Mouse (Mus musculus) adrenal gland, adult (tissue): ENCODE measurements around the gene Agrp.

ENCODE experiments used
- DNase-seq, 2 experiments: peaks; one replicate each; pipeline ENCODE4 v3.0.0; 2022 to 2023; ENCODE audit warnings: low spot score in 1 of 2; ENCODE audit not compliant: inconsistent age in 2 of 2

The Agrp gene

DNA sequence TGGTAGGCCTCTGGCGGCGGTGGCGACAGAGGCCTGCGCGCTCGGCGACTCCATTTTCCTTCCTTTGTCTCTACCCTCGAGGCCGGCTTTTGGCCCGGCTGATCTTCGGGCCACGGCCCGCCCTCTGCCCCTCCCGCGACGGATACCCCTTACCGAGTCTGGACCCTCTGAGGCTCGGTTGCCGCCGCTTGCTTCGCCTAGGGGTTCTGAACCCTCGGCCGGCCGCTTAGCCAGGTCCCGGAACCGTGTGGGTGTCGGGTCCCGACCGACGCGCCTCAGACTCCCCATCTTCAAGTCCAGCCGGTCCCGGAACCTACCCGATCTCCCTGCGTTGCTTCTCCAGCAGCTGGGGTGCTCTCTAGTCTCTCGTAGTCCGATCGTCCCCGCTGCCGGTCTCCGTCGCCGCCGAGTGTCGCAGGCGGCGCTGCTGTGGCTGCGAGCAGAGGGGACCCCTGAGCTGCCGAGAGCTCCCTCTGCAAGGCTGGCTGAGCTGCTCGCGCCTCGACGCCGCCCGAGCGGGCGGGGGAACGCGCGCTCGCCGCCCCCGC lies at the start of gene Agrp:
Gene Agrp (minus strand): TSS at position 431 of the 548 bp plus-strand sequence.
- DNase-seq = peak in 1 of 2 experiments; percentile 92

GRCm38 (mm10) chr8:105686551-105686950 lies 49.4 kb upstream of the Agrp start:
- DNase-seq = no peak

DNA sequence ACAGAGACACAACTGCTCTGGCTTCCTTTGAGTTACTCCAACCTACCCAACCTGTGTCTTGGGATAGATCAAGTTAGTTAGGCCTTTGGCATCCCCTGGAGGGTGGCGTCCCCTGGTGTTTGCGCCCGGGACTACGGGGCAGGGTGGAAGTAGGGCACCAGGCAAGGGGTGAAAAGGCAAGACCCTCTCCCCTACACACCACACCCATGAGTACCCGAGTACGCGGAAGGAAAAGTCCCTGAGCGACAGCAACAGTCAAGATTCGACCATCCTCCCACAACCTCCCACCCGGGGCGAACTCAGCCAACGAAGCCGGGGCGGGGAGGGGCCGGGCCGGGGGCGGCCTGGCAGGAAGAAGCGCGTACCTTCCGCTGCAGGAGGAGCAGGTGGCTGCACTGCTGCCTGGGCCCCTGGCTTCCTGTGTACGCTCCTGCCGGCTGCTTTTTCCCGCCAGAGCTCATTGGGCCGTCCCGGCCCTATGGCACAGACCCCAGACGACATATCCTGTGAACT lies 48.7 kb upstream of the Agrp start, which contains the start of gene Carmil2:
Gene Carmil2 (plus strand): TSS at position 479 of the 513 bp plus-strand sequence.
- DNase-seq = peak; percentile 57 to 84

DNA sequence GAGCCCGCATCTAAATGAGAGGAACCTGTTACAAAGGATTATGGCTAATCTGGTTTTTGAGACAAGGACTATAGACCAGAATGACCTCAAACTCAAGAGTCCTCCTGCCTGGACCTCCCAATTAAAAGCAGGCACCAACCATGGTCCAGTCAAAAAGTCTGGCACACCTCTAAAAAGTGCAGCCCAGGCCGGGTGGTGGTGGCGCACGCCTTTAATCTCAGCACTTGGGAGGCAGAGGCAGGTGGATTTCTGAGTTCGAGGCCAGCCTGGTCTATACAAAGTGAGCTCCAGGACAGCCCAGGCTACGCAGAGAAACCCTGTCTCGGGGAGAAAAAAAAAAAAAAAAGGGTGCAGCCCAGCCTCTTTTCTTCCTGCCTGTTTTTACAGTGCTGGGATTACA lies 48.1 kb upstream of the Agrp start:
- no peak for DNase-seq

GRCm38 (mm10) chr8:105677891-105678290 lies 40.7 kb upstream of the Agrp start:
- DNase-seq = no peak

GRCm38 (mm10) chr8:105661167-105661566 lies 24.0 kb upstream of the Agrp start:
- peak in 1 of 2 experiments; percentile 58 for DNase-seq

GRCm38 (mm10) chr8:105657641-105658040 lies 20.4 kb upstream of the Agrp start:
- no peak for DNase-seq

GRCm38 (mm10) chr8:105648929-105649328 lies 11.7 kb upstream of the Agrp start:
- peak in 1 of 2 experiments; percentile 58 for DNase-seq

GRCm38 (mm10) chr8:105645205-105645604 lies 8.0 kb upstream of the Agrp start:
- DNase-seq = no peak

DNA sequence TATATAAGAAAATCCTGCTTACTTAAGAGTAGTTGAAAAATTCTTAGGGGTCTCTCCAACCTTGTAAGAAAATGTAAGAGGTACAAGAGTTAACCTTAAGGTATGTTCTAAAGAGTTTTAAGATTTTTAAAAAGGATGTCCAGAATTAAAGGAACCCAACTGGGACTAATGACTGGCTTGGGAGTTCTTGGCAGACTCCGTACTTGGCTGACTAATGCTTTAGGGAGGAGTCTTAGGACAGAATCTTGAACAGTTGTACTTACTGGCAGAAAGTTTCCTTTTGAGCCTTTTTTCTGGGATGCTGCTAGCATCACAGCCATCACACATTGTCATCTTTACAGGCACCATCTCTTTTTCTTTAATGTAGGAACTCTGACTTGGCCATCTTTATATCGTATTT lies 3.3 kb upstream of the Agrp start:
- DNase-seq = peak in 1 of 2 experiments; percentile 56

DNA sequence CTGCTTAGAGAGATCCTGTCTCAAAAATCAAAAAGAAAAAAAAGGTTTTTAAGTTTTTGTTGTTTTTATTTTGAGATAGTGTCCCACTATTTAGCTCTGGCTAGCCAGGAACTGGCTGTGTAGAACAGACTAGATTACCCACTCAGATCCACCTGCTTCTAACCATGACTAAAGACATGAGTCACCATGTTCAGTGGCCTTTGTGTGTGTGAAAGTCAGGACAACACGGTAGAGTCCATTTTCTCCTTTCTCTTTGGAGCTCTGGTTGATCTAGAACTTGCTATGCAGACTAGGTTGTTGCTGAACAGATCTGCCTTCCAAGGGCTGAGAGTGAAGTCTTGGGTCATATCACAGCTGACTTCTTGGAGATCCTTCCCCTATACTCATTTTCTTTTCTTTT lies 2.6 kb upstream of the Agrp start:
- peak in 1 of 2 experiments; percentile 54 for DNase-seq

DNA sequence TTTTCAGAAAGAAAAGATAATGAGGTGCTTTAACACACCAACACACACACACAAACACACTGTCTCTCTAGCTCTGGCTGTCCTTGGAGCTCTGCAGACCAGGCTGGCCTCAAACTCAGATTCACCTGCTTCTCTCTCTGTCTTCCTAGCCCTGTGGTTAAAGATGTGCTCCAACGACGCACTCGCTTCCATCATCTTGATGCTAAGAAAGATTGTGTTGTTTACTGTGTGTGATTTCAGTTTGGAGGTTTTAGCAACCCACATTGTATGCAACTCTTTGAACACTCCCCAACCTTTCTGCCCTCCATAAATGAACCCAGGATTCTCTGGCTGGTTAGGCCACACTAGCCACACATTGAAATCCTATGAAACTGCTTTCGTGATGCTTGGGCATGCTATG lies 1.3 kb upstream of the Agrp start:
- DNase-seq = no peak

DNA sequence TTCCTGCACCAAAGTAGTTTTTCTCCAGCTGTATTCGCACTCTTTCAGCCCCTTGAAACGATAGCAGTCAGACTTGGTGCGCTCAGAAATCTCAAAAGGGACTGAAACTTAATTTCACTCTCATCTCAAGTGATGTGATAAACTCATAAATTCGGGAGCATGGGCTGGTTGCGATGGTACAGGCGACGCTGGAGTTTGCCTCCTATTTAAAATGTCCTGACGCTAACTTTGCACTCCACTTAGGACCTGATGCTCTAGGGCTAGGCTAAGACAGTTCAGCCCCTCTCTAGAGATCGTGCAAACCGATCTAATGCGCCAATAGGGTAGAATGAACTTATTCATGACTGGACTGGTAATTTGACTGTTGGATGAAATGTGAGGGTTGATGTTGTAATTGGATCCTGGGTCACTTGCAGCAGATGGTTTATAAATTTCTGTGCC lies 428 bp upstream of the Agrp start:
- peak in 1 of 2 experiments; percentile 69 for DNase-seq

- DNase-seq = peak; percentile 93 to 98
These were observed 903 bp downstream of the Agrp start, which contains the start of gene Ctcf for GRCm38 (mm10) chr8:105636018-105636962. Gene Ctcf (plus strand): TSS chr8:105636568.

DNA sequence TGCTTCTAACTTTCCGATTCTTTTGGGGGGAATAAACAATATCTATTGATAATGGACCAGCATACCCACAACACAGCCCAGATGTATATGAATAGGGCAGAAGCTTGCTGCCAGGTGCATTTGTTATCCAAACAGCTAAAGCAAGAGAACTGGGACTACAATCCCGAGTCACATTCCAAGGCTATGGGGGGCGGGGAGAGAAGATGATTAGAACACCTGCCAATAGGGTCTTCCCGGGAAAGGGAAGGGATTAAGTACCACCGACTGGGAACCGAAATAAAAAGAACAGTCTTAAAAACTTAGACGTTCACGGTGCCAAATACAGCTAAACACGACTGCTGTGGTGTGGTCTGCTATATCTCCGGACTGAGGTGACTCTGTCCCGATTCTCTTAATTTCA lies 1.7 kb downstream of the Agrp start:
- peak in 1 of 2 experiments; percentile 20 for DNase-seq

GRCm38 (mm10) chr8:105634771-105635458 lies 2.3 kb downstream of the Agrp start:
- no peak for DNase-seq

GRCm38 (mm10) chr8:105629337-105629736 lies 7.9 kb downstream of the Agrp start:
- DNase-seq = no peak

DNA sequence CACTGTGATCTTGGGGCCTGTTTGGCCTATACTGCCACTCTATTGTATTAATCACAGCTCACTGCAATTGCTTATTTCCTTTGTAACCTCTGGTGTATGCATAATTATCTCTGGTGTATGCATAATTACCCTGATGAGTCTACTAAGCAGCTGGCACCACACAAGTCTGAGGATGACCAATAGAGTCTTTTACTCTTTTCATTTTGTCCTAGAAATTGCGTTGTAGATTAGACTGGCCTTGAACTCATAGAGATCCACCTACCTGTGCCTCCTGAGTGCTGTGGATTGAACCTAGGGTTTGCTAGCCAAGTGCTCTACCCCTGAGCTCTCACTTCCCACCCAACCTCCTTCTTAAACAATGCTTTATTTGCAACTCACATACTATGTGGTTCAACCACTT lies 11.1 kb downstream of the Agrp start:
- DNase-seq = no peak

GRCm38 (mm10) chr8:105624831-105625230 lies 12.4 kb downstream of the Agrp start:
- no peak for DNase-seq

- no peak for DNase-seq
These were observed 12.8 kb downstream of the Agrp start for GRCm38 (mm10) chr8:105624401-105624800.

DNA sequence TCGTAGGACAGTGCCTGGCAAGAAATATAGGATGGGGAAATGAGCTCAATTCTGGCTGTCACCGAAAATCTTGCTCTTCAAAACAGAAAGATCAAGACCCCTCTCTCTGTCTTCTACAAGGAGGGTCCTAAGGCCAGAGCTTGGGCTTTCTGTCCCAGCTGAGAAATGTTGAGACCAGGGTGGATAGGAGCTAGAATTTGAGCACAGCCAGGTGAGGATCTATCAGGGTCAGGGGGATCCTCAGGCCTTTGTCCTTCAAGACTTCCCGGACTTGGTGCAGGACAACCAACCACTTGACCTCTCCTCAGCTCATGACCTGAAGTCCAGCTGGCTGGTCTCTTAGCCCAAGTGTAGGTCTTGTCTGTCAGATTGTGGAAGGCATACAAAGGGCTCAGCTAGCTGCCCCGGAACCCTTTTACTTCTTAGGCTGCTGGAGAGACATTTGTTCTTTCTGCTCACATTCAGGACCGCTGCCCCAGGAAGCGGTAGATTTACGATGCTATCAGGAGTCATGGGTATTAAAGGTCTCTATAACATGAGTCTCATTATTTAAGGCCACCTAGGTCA lies 13.4 kb downstream of the Agrp start:
- no peak for DNase-seq
